Mouse (Mus musculus) stomach, postnatal 0 days (tissue): ENCODE measurements at regions not wholly inside any gene's neighbourhood (a gene's known extent, or its start where the extent isn't known, plus 50 kb on each side); places are given as distances from the start of the nearest gene placed in this dataset.

Source experiments
- CTCF ChIP-seq: IDR thresholded peaks from 2 replicates; pipeline ENCODE4 v1.5.1; 2016; ENCODE audit warnings: antibody characterized with exemption, low read depth, mild to moderate bottlenecking, moderate library complexity
- EP300 ChIP-seq: optimal IDR thresholded peaks from 2 replicates; pipeline ENCODE3; 2016; ENCODE audit warnings: antibody characterized with exemption

- TF ChIP-seq CTCF: no peak
- TF ChIP-seq EP300: no peak
Measured at GRCm38 (mm10) chr4:53220809-53221208, 61.1 kb upstream of the Abca1 start.
